Comparison of ENCODE assay signal across 11 mouse cellular contexts in genomic region chr12:86687445-86687955, GRCm38 (mm10). TPM values are rescaled to one million over a fixed set of nuclear protein-coding genes. Genes with fewer than 3 reads are reported as not detected.
DNase-seq lines count a peak whose midpoint lies in the region; ATAC-seq lines count a peak whose summit lies in the region.
"Had no signal": no experiment of that assay in that cellular context is flagged by ENCODE, and none has a peak within 500 bp of the region (broad histone marks: within the 10 kb centered on the region; RNA-seq: fewer than 3 reads in every experiment).

No protein-coding gene starts in this region.

- no peak overlapping the region for H3K4me3 ChIP-seq in heart, embryonic 14.5 days (ENCODE audit: control insufficient read depth in 1 of 2, insufficient read depth in 1 of 2, low read depth in 1 of 2, low read length in 2 of 2)
- no peak overlapping the region for H3K4me3 ChIP-seq in neural tube, embryonic 13.5 days
- no peak overlapping the region for H3K4me3 ChIP-seq in hindbrain, embryonic 13.5 days
- no peak overlapping the region for H3K4me3 ChIP-seq in stomach, embryonic 16.5 days (replicated peaks; ENCODE audit: low read length)
- H3K4me3 ChIP-seq: midbrain, embryonic 15.5 days had no signal

- H3K9me3 ChIP-seq in heart, embryonic 14.5 days (ENCODE audit: control insufficient read depth, low read length) = no peaks in the 10 kb centered on the region
- H3K9me3 ChIP-seq in neural tube, embryonic 13.5 days = no peaks in the 10 kb centered on the region
- no peaks in the 10 kb centered on the region for H3K9me3 ChIP-seq in hindbrain, embryonic 13.5 days
- H3K9me3 ChIP-seq in stomach, embryonic 16.5 days (replicated peaks; ENCODE audit: control insufficient read depth, low read length) = no peaks in the 10 kb centered on the region
- H3K9me3 ChIP-seq: midbrain, embryonic 15.5 days had no signal

- DNase-seq in heart, adult 8-10 months (ENCODE audit: low spot score) = no peak
- DNase-seq in neural tube, embryonic 10.5 days (ENCODE audit: extremely low spot score, low spot score) = no peak
- no peak for DNase-seq in adrenal gland, postnatal 25 days
- no peak for DNase-seq in kidney, adult 8-10 months
- DNase-seq: adrenal gland, postnatal 10 days had no signal

- peaks cover 13 to 24% of the 10 kb centered on the region in 2 experiments; a peak in 3 of 4 replicates for H3K4me1 ChIP-seq in heart, embryonic 14.5 days (ENCODE audit: control insufficient read depth in 2 of 2, insufficient read depth in 2 of 2, low read length in 2 of 2)
- H3K4me1 ChIP-seq in neural tube, embryonic 13.5 days (replicated peaks) = peaks cover 58% of the 10 kb centered on the region
- H3K4me1 ChIP-seq in hindbrain, embryonic 13.5 days (replicated peaks) = peaks cover 46% of the 10 kb centered on the region
- H3K4me1 ChIP-seq in stomach, embryonic 16.5 days (ENCODE audit: control insufficient read depth, insufficient read depth, low read length) = peaks cover 1% of the 10 kb centered on the region

- H3K4me2 ChIP-seq in heart, embryonic 14.5 days (ENCODE audit: low read length) = no peak overlapping the region
- no peak overlapping the region for H3K4me2 ChIP-seq in neural tube, embryonic 13.5 days
- H3K4me2 ChIP-seq in hindbrain, embryonic 13.5 days = no peak overlapping the region
- no peak overlapping the region for H3K4me2 ChIP-seq in stomach, embryonic 16.5 days (ENCODE audit: low read depth, low read length)
- H3K4me2 ChIP-seq: midbrain, embryonic 15.5 days had no signal

- H3K27ac ChIP-seq in heart, embryonic 14.5 days (replicated peaks in 1 of 2; ENCODE audit: control insufficient read depth in 1 of 2, insufficient read depth in 1 of 2, low read depth in 2 of 2, low read length in 2 of 2) = peak overlapping the region; percentile 52 to 55; a peak in 3 of 4 replicates
- H3K27ac ChIP-seq in neural tube, embryonic 13.5 days (replicated peaks) = peak overlapping the region; percentile 28; the same call in 1 of the 2 replicates
- H3K27ac ChIP-seq in hindbrain, embryonic 13.5 days = peak overlapping the region; percentile 8; the same call in 1 of the 2 replicates
- H3K27ac ChIP-seq in stomach, embryonic 16.5 days (ENCODE audit: low read length) = peak overlapping the region; percentile 16; the same call in 1 of the 2 replicates
- H3K27ac ChIP-seq: kidney, postnatal 0 days had no signal

- ATAC-seq in heart, embryonic 14.5 days (ENCODE audit: insufficient number of reproducible peaks, insufficient read depth, low FRiP score, low read depth) = no peak
- no peak for ATAC-seq in neural tube, embryonic 13.5 days (ENCODE audit: low read depth)
- no peak for ATAC-seq in hindbrain, embryonic 13.5 days (ENCODE audit: low FRiP score)
- no peak for ATAC-seq in stomach, embryonic 16.5 days (ENCODE audit: insufficient read depth, low FRiP score)
- ATAC-seq: midbrain, embryonic 15.5 days had no signal

- 67% methylated on average over 4 of the region's 4 CpGs for whole genome bisulfite sequencing in heart, embryonic 14.5 days
- WGBS in neural tube, embryonic 13.5 days = 87% methylated on average over 4 of the region's 4 CpGs
- WGBS in hindbrain, embryonic 13.5 days = 80% methylated on average over 4 of the region's 4 CpGs
- WGBS in stomach, embryonic 16.5 days = 66% methylated on average over 4 of the region's 4 CpGs

- H3K27me3 ChIP-seq in heart, embryonic 14.5 days (ENCODE audit: control insufficient read depth, insufficient read depth, low read length) = no peaks in the 10 kb centered on the region
- no peaks in the 10 kb centered on the region for H3K27me3 ChIP-seq in neural tube, embryonic 13.5 days
- no peaks in the 10 kb centered on the region for H3K27me3 ChIP-seq in hindbrain, embryonic 13.5 days
- H3K27me3 ChIP-seq in stomach, embryonic 16.5 days (ENCODE audit: control insufficient read depth, insufficient read depth, low read length) = no peaks in the 10 kb centered on the region
- H3K27me3 ChIP-seq: midbrain, embryonic 15.5 days had no signal

- H3K9ac ChIP-seq in heart, embryonic 14.5 days (ENCODE audit: low read length) = no peak overlapping the region
- H3K9ac ChIP-seq in neural tube, embryonic 13.5 days = no peak overlapping the region
- H3K9ac ChIP-seq in hindbrain, embryonic 13.5 days = no peak overlapping the region
- H3K9ac ChIP-seq in stomach, embryonic 16.5 days (ENCODE audit: low read length) = no peak overlapping the region
- H3K9ac ChIP-seq: midbrain, embryonic 15.5 days had no signal

- H3K36me3 ChIP-seq in heart, embryonic 14.5 days (ENCODE audit: control insufficient read depth, insufficient read depth, low read length) = peaks cover 33% of the 10 kb centered on the region
- H3K36me3 ChIP-seq in neural tube, embryonic 13.5 days = peaks cover 95% of the 10 kb centered on the region
- H3K36me3 ChIP-seq in hindbrain, embryonic 13.5 days = peaks cover 74% of the 10 kb centered on the region
- H3K36me3 ChIP-seq in stomach, embryonic 16.5 days (ENCODE audit: control insufficient read depth, insufficient read depth, low read length) = no peaks in the 10 kb centered on the region

RNA-seq across cellular contexts. Expression of gene Vash1, which starts 9.0 kb away (rescaled TPM):
- 10.7 and 11.0 TPM in 2 replicates for polyA plus RNA-seq in heart, embryonic 14.5 days (2014; fragmentation: Nextera tagmentation; extraction: Ambion mirVana)
- 10 to 100 TPM in 3 of 4 experiments, 1 to 10 TPM in 1; 6.6 to 16.3 (median 13.3) TPM for total RNA-seq in heart, adult 8-10 months (2022)
- polyA plus RNA-seq in neural tube, embryonic 13.5 days (2015; fragmentation: Nextera tagmentation; extraction: Ambion mirVana) = 30.6 and 34.0 TPM in 2 replicates
- 35.1 TPM in 2 replicates for polyA plus RNA-seq in hindbrain, embryonic 13.5 days (2015; fragmentation: Nextera tagmentation; extraction: Ambion mirVana)
- 5.2 and 6.8 TPM in 2 replicates for polyA plus RNA-seq in stomach, embryonic 16.5 days (2015; fragmentation: Nextera tagmentation; extraction: Ambion mirVana)
- total RNA-seq in adrenal gland, postnatal 25 days (2021) = 4.3 and 5.6 TPM in 2 replicates

RNA-seq across cellular contexts. Expression of gene Angel1, which starts 38.8 kb away (rescaled TPM):
- 8.4 and 9.6 TPM in 2 replicates for polyA plus RNA-seq in heart, embryonic 14.5 days (2014; fragmentation: Nextera tagmentation; extraction: Ambion mirVana)
- total RNA-seq in heart, adult 8-10 months (2022) = 1 to 10 TPM; 2.9 to 4.6 (median 3.8) TPM
- polyA plus RNA-seq in neural tube, embryonic 13.5 days (2015; fragmentation: Nextera tagmentation; extraction: Ambion mirVana) = 12.6 and 16.1 TPM in 2 replicates
- polyA plus RNA-seq in hindbrain, embryonic 13.5 days (2015; fragmentation: Nextera tagmentation; extraction: Ambion mirVana) = 12.6 TPM in 2 replicates
- polyA plus RNA-seq in stomach, embryonic 16.5 days (2015; fragmentation: Nextera tagmentation; extraction: Ambion mirVana) = 8.8 and 9.4 TPM in 2 replicates
- 2.1 and 3.8 TPM in 2 replicates for total RNA-seq in adrenal gland, postnatal 25 days (2021)

RNA-seq across cellular contexts. Expression of gene Lrrc74a, which starts 46.7 kb away (rescaled TPM):
- polyA plus RNA-seq in heart, embryonic 14.5 days (2014; fragmentation: Nextera tagmentation; extraction: Ambion mirVana) = not detected in 2 replicates
- not detected for total RNA-seq in heart, adult 8-10 months (2022)
- polyA plus RNA-seq in neural tube, embryonic 13.5 days (2015; fragmentation: Nextera tagmentation; extraction: Ambion mirVana) = not detected in 2 replicates
- polyA plus RNA-seq in hindbrain, embryonic 13.5 days (2015; fragmentation: Nextera tagmentation; extraction: Ambion mirVana) = not detected in 2 replicates
- polyA plus RNA-seq in stomach, embryonic 16.5 days (2015; fragmentation: Nextera tagmentation; extraction: Ambion mirVana) = not detected in 2 replicates
- total RNA-seq in adrenal gland, postnatal 25 days (2021) = not detected in 2 replicates
- total RNA-seq: adrenal gland, postnatal 10 days had no signal
- polyA plus RNA-seq: kidney, postnatal 0 days; midbrain, embryonic 15.5 days had no signal
